ENCODE assay signal across 17 mouse cellular contexts in genomic region chr13:97184168-97184567, GRCm38 (mm10).
"Had no signal": no experiment of that assay in that cellular context is flagged by ENCODE, and none has a peak within 500 bp of the region (broad histone marks: within the 10 kb centered on the region; RNA-seq: fewer than 3 reads in every experiment).

No protein-coding gene starts in this region.

- H3K9ac ChIP-seq: liver, postnatal 0 days; lung, embryonic 15.5 days; midbrain, embryonic 13.5 days; neural tube, embryonic 13.5 days; neural tube, embryonic 15.5 days; stomach, embryonic 15.5 days had no signal

- H3K27ac ChIP-seq: lung, embryonic 15.5 days; midbrain, embryonic 10.5 days; midbrain, embryonic 13.5 days; neural tube, embryonic 13.5 days; neural tube, embryonic 15.5 days; stomach, embryonic 15.5 days; stomach, postnatal 0 days had no signal

- H3K27me3 ChIP-seq: lung, embryonic 15.5 days; midbrain, embryonic 13.5 days; neural tube, embryonic 13.5 days; neural tube, embryonic 15.5 days; stomach, embryonic 15.5 days had no signal

- H3K9me3 ChIP-seq: lung, embryonic 15.5 days; midbrain, embryonic 10.5 days; midbrain, embryonic 13.5 days; neural tube, embryonic 13.5 days; neural tube, embryonic 15.5 days; stomach, embryonic 15.5 days had no signal

- H3K4me3 ChIP-seq: lung, embryonic 15.5 days; midbrain, embryonic 10.5 days; midbrain, embryonic 13.5 days; myocyte; neural tube, embryonic 13.5 days; neural tube, embryonic 15.5 days; stomach, embryonic 15.5 days had no signal

- H3K4me1 ChIP-seq: lung, embryonic 15.5 days; neural tube, embryonic 13.5 days; neural tube, embryonic 15.5 days had no signal

- DNase-seq: liver, postnatal 0 days; lung, adult 2 months; lung, postnatal 4 days; right cerebral cortex, postnatal 14 days; thymus, adult 2 months; thymus, postnatal 25 days; thymus, postnatal 4 days had no signal

- H3K36me3 ChIP-seq: stomach, embryonic 15.5 days had no signal

- ATAC-seq: liver, postnatal 0 days; lung, postnatal 0 days; midbrain, embryonic 13.5 days; midbrain, embryonic 16.5 days had no signal

- H3K4me2 ChIP-seq: lung, embryonic 15.5 days; midbrain, embryonic 13.5 days; neural tube, embryonic 13.5 days; neural tube, embryonic 15.5 days; stomach, embryonic 15.5 days had no signal
